Mouse (Mus musculus): ENCODE measurements at regions not wholly inside any gene's neighbourhood (a gene's known extent, or its start where the extent isn't known, plus 50 kb on each side); places are given as distances from the start of the nearest gene placed in this dataset.

- DNase-seq = no peak
These were observed 60.9 kb upstream of the Igsf21 start for GRCm38 (mm10) chr4:140307481-140307880.

DNA sequence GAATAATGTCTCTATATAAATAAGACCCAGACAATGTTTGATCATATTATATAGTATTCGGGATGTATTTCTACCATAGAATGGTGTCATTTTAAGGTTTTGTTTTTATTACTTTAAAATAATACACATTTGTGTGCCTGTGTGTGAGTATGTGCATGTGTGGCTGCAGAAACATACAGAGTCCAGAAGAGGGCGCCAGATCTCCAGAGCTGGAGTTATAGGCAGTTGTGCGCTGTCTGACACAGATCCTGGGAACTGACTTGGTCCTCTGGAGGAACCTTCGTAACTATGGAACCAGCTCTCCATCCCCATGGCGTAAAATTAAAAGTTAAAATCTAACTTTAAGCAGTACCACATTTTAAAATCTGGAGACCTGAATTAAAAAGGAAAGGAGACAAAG is 58.4 kb upstream of the Igsf21 start:
- DNase-seq = no peak

GRCm38 (mm10) chr4:140301661-140302060 is 55.1 kb upstream of the Igsf21 start:
- DNase-seq = no peak

DNA sequence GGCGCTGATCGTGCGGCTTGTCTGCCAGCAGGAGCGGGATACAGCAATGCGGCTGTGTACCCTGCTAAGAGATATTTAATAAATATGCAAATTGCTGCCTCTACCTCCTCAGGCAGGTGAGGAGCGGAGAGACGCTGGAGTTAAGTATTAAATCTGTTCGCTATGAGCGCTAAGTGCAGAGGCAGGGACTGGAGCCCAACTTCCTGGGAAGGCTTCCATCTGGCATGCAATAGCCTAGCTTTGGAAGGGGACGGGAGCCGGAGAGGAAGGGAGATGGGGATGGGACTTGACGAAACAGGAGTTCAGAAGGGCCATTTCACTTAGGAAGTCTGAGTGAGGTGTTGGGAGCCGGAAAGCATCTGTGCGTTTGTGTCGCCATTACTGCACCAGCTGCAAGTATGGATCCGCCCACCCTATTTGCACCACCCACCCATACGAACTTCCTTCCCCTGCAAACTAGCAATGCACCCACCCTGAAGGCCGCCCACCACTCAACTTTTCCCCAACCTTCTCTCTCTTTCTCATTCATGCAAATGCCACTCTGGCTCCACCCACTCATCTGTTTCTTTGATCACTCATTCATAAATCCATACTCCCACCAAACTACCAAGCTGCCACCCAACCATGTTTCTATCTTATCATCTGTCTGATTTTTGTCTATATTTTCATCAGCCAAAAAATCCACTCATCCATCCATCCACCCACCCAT is 51.5 kb upstream of the Igsf21 start:
- no peak for DNase-seq

Measured in B cell, adult 2 months (primary cell).